Mouse (Mus musculus): ENCODE results near the gene Aagab. TPM values are rescaled to one million over a fixed set of nuclear protein-coding genes. Genes with fewer than 3 reads are reported as not detected.

Gene Aagab
- 14.1 and 16.7 TPM in 2 replicates for polyA plus RNA-seq (2012; rRNA removed)

DNA sequence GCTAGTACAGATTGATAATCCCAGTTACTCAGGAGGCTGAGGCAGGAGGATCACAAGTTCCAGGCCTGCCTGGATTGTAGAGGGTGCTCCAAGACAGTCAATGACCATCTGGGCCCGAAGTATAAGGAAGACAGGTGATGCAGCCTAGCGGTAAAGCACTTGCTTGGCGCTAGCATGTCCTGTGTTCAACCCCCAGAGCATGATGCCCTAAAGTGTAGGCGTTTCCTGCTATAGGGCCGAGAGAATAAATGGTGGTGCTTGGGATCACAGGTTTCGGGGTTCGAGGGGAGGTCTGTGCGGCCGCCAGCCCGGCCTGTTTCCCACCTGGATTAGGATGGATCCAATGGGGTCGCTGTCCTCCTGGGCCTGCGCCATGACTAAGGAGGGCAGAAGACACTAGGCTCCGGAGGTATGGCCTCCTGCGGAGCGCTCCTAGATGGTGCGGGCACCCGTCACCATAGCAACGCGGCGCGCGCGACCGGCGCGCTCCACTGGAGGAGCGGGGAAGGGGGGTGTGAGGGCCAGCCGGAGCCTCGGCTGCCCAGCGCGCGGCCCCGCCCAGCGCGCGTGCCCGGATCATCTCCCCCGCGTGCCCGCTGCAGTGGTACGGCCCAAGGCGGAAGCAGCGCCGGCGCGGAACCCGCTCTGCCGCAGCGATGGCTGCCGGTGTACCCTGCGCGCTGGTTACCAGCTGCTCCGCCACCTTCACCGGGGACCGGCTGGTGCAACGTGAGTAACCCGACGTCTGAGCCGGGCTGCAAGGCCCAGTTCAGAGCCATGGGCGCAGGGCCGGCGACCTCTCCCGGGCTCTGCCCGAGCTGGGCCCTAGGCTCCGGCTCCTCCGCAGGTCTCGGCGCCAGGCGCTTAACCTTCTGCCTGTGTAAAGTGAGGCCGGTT, at the start of gene Aagab, which contains the start of gene Iqch:
TSS of gene Aagab (plus strand) at position 618 of the 897 bp plus-strand sequence.
TSS of gene Iqch (minus strand) at position 451 of the 897 bp plus-strand sequence.
- Histone ChIP-seq H3K4me3 (ENCODE audit: extremely low read depth, insufficient read depth, insufficient read length) (peak within 1 kb of the TSS; percentile 86), H3K27me3 (ENCODE audit: control insufficient read depth, insufficient read depth, low read length) (no peaks in the 10 kb centered on the region), H3K36me3 (ENCODE audit: control insufficient read depth, insufficient read depth, low read length) (no peaks in the 10 kb centered on the region), H3K4me1 (ENCODE audit: control insufficient read depth, insufficient read depth, insufficient read length) (peaks cover 7% of the 10 kb centered on the region; the same call in 1 of the 2 replicates), H3K27ac (ENCODE audit: insufficient read depth, low read length) (peak within 1 kb of the TSS; percentile 66)
- TF ChIP-seq POLR2A (IDR thresholded peaks at IDR 0.05; ENCODE audit: low read depth, low read length) (peak; percentile 90), CTCF (IDR thresholded peaks at IDR 0.05; ENCODE audit: extremely low read depth, insufficient read depth, insufficient read length, insufficient replicate concordance) (no peak)
- DNase-seq (ENCODE audit: low read depth in 1 of 2, low spot score in 2 of 2): peak; percentile 95 to 98
- WGBS: under 1% methylated on average over 69 of the region's 70 CpGs

DNA sequence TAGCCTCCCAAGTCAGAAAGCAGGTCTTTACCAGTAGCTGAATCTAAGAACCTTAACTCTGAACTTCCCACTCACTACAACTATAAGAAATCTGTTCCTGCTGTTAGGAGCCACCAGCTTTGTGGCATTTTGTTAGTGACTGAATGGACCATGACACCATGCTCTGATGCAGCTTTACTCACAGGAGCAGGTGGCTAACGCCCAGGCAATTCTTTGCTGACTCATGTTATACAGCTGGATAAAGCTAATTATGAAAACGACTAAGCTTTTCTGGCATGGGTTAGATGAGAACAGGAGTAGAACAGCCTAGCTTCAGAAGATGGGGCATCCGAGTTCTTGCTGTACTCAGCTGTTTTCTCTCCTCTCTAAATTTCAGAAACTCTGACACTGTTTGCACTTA, 48.8 kb upstream of the Aagab start:
- TF ChIP-seq POLR2A (IDR thresholded peaks at IDR 0.05; ENCODE audit: low read depth, low read length) (no peak), CTCF (IDR thresholded peaks at IDR 0.05; ENCODE audit: extremely low read depth, insufficient read depth, insufficient read length, insufficient replicate concordance) (no peak)
- no peaks in the 10 kb centered on the region for H3K36me3 ChIP-seq (ENCODE audit: control insufficient read depth, insufficient read depth, low read length)
- no peak overlapping the region for H3K27ac ChIP-seq (ENCODE audit: insufficient read depth, low read length)
- H3K4me1 ChIP-seq (ENCODE audit: control insufficient read depth, insufficient read depth, insufficient read length): no peaks in the 10 kb centered on the region
- H3K4me3 ChIP-seq (ENCODE audit: extremely low read depth, insufficient read depth, insufficient read length): no peak overlapping the region
- H3K27me3 ChIP-seq (ENCODE audit: control insufficient read depth, insufficient read depth, low read length): no peaks in the 10 kb centered on the region
- no peak for DNase-seq (ENCODE audit: low read depth in 1 of 2, low spot score in 2 of 2)
- 67% methylated on average over 3 of the region's 3 CpGs for WGBS

DNA sequence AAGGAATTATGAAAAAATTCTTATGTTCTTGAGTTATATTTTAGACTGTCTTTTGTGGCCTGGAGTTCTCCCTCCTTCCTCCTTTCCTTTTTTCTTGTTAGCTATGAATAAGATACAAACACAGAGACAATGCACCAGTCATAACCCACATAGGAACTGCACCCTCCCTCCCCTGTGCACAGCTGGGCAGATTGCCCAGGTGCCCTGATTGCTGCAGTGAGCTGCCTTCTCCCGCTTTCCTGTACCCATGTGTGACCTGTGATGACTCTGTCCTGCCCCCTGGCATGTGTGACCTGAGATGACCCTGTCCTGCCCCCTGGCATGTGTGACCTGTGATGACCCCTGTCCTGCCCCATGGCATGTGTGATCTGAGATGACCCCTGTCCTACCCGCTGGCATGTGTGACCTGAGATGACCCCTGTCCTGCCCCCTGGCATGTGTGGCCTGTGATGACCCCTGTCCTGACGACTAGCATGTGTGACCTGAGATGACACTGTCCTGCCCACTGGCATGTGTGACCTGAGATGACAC, 46.9 kb upstream of the Aagab start:
- 43% methylated on average over 3 of the region's 3 CpGs for WGBS
- no peak for DNase-seq (ENCODE audit: low read depth in 1 of 2, low spot score in 2 of 2)
- Histone ChIP-seq H3K4me3 (ENCODE audit: extremely low read depth, insufficient read depth, insufficient read length) (no peak overlapping the region), H3K36me3 (ENCODE audit: control insufficient read depth, insufficient read depth, low read length) (no peaks in the 10 kb centered on the region), H3K27me3 (ENCODE audit: control insufficient read depth, insufficient read depth, low read length) (no peaks in the 10 kb centered on the region), H3K27ac (ENCODE audit: insufficient read depth, low read length) (no peak overlapping the region), H3K4me1 (ENCODE audit: control insufficient read depth, insufficient read depth, insufficient read length) (no peaks in the 10 kb centered on the region)
- TF ChIP-seq POLR2A (IDR thresholded peaks at IDR 0.05; ENCODE audit: low read depth, low read length) (no peak), CTCF (IDR thresholded peaks at IDR 0.05; ENCODE audit: extremely low read depth, insufficient read depth, insufficient read length, insufficient replicate concordance) (no peak)

DNA sequence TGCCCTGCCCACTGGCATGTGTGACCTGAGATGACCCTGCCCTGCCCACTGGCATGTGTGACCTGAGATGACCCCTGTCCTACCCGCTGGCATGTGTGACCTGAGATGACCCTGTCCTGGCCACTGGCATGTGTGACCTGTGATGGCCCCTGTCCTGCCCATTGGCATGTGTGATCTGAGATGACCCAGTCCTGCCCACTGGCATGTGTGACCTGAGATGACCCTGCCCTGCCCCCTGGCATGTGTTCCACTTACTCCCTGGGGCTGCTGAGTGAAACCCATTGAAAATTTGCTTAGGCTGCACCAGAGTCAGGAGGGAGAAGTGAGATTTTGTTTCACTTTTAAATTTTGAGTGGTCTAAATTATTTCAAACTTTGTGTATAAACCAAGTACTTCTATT, 46.1 kb upstream of the Aagab start:
- TF ChIP-seq POLR2A (IDR thresholded peaks at IDR 0.05; ENCODE audit: low read depth, low read length) (no peak), CTCF (IDR thresholded peaks at IDR 0.05; ENCODE audit: extremely low read depth, insufficient read depth, insufficient read length, insufficient replicate concordance) (no peak)
- 91% methylated on average over 1 of the region's 1 CpGs for WGBS
- H3K27ac ChIP-seq (ENCODE audit: insufficient read depth, low read length): no peak overlapping the region
- H3K27me3 ChIP-seq (ENCODE audit: control insufficient read depth, insufficient read depth, low read length): no peaks in the 10 kb centered on the region
- DNase-seq (ENCODE audit: low read depth in 1 of 2, low spot score in 2 of 2): no peak
- H3K36me3 ChIP-seq (ENCODE audit: control insufficient read depth, insufficient read depth, low read length): no peaks in the 10 kb centered on the region
- H3K4me1 ChIP-seq (ENCODE audit: control insufficient read depth, insufficient read depth, insufficient read length): no peaks in the 10 kb centered on the region
- no peak overlapping the region for H3K4me3 ChIP-seq (ENCODE audit: extremely low read depth, insufficient read depth, insufficient read length)

DNA sequence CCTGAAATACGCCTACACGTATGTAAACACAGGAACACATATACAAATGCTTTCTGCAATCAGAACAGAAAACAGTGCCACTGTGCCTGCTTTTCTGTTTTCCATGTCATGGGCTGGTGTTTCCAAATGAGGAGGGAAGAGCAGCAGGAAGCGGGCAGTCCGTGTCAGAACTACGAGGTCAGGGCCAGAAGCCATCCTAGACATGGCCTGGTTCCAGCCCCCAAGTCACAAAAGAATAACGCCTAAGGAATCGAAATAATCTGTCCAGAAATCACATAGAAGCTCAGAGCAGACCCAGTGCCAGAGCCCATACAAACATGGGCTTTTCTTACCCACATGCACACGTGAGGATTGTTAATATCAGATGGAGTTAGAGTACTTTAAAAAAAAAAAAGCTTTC, 45.5 kb upstream of the Aagab start:
- Histone ChIP-seq H3K4me3 (ENCODE audit: extremely low read depth, insufficient read depth, insufficient read length) (no peak overlapping the region), H3K4me1 (ENCODE audit: control insufficient read depth, insufficient read depth, insufficient read length) (no peaks in the 10 kb centered on the region), H3K36me3 (ENCODE audit: control insufficient read depth, insufficient read depth, low read length) (no peaks in the 10 kb centered on the region), H3K27ac (ENCODE audit: insufficient read depth, low read length) (no peak overlapping the region), H3K27me3 (ENCODE audit: control insufficient read depth, insufficient read depth, low read length) (no peaks in the 10 kb centered on the region)
- DNase-seq (ENCODE audit: low read depth in 1 of 2, low spot score in 2 of 2): no peak
- TF ChIP-seq POLR2A (IDR thresholded peaks at IDR 0.05; ENCODE audit: low read depth, low read length) (no peak), CTCF (IDR thresholded peaks at IDR 0.05; ENCODE audit: extremely low read depth, insufficient read depth, insufficient read length, insufficient replicate concordance) (no peak)
- 79% methylated on average over 8 of the region's 8 CpGs for WGBS

DNA sequence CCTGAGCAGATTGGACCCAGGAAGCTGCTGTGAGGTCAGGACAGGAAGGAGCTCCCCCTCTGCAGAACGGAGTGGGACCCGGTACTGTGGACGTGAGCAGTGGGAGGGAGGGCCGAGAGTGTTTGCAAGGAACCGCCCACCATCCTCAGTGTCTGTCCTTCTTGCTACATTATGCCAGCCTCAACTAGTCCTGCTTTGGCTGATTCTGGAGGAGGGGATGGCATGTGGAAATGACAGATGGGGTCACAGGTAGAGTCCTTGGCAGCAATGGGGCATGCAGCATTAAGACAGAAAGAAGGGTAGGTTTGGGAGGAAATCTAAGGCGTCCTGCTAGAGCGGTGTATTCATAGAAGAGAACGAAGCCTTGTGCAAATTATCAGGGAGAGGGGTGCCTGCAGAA, 40.5 kb upstream of the Aagab start:
- H3K4me3 ChIP-seq (ENCODE audit: extremely low read depth, insufficient read depth, insufficient read length): no peak overlapping the region
- 48% methylated on average over 8 of the region's 8 CpGs for WGBS
- no peak for DNase-seq (ENCODE audit: low read depth in 1 of 2, low spot score in 2 of 2)

More for the DNA sequence above, 40.5 kb upstream of the Aagab start:
- no peak for TF ChIP-seq POLR2A (IDR thresholded peaks at IDR 0.05; ENCODE audit: low read depth, low read length)
- no peak for TF ChIP-seq CTCF (IDR thresholded peaks at IDR 0.05; ENCODE audit: extremely low read depth, insufficient read depth, insufficient read length, insufficient replicate concordance)
- no peak overlapping the region for H3K27ac ChIP-seq (ENCODE audit: insufficient read depth, low read length)
- H3K27me3 ChIP-seq (ENCODE audit: control insufficient read depth, insufficient read depth, low read length): no peaks in the 10 kb centered on the region
- no peaks in the 10 kb centered on the region for H3K36me3 ChIP-seq (ENCODE audit: control insufficient read depth, insufficient read depth, low read length)
- H3K4me1 ChIP-seq (ENCODE audit: control insufficient read depth, insufficient read depth, insufficient read length): no peaks in the 10 kb centered on the region
